Mouse (Mus musculus): Measurements from ENCODE around the gene Epop.

The Epop gene

GRCm38 (mm10) chr11:97628568-97629518 lies 659 bp downstream of the Epop start:
- no peak for DNase-seq (ENCODE audit: low spot score)

- DNase-seq (ENCODE audit: low spot score): no peak
Observed at GRCm38 (mm10) chr11:97628303-97628567, 1.3 kb downstream of the Epop start.

- DNase-seq (ENCODE audit: low spot score): no peak
Observed at GRCm38 (mm10) chr11:97627556-97628302, 1.8 kb downstream of the Epop start.

- no peak for DNase-seq (ENCODE audit: low spot score)
Observed at GRCm38 (mm10) chr11:97626850-97627249, 2.7 kb downstream of the Epop start.

- DNase-seq (ENCODE audit: low spot score): no peak
Observed at GRCm38 (mm10) chr11:97626431-97626830, 3.1 kb downstream of the Epop start.

- no peak for DNase-seq (ENCODE audit: low spot score)
Observed at GRCm38 (mm10) chr11:97625551-97625950, 4.0 kb downstream of the Epop start.

GRCm38 (mm10) chr11:97623166-97623565 lies 6.3 kb downstream of the Epop start:
- no peak for DNase-seq (ENCODE audit: low spot score)

GRCm38 (mm10) chr11:97622440-97622839 lies 7.1 kb downstream of the Epop start:
- peak; percentile 79 for DNase-seq (ENCODE audit: low spot score)

GRCm38 (mm10) chr11:97619391-97619795 lies 10.1 kb downstream of the Epop start:
- DNase-seq (ENCODE audit: low spot score): peak; percentile 88

GRCm38 (mm10) chr11:97618368-97618767 lies 11.1 kb downstream of the Epop start:
- DNase-seq (ENCODE audit: low spot score): no peak

GRCm38 (mm10) chr11:97615276-97615675 lies 14.2 kb downstream of the Epop start:
- DNase-seq (ENCODE audit: low spot score): no peak

GRCm38 (mm10) chr11:97611076-97611475 lies 18.4 kb downstream of the Epop start:
- DNase-seq (ENCODE audit: low spot score): peak; percentile 61

GRCm38 (mm10) chr11:97609743-97610142 lies 19.8 kb downstream of the Epop start:
- DNase-seq (ENCODE audit: low spot score): peak; percentile 56

- DNase-seq (ENCODE audit: low spot score): peak; percentile 48
Observed at GRCm38 (mm10) chr11:97608933-97609332, 20.6 kb downstream of the Epop start.

- no peak for DNase-seq (ENCODE audit: low spot score)
Observed at GRCm38 (mm10) chr11:97607056-97607725, 22.3 kb downstream of the Epop start.

GRCm38 (mm10) chr11:97603891-97604290 lies 25.6 kb downstream of the Epop start:
- no peak for DNase-seq (ENCODE audit: low spot score)

GRCm38 (mm10) chr11:97602223-97602622 lies 27.3 kb downstream of the Epop start:
- no peak for DNase-seq (ENCODE audit: low spot score)

- no peak for DNase-seq (ENCODE audit: low spot score)
Observed at GRCm38 (mm10) chr11:97599104-97599503, 30.4 kb downstream of the Epop start.

- no peak for DNase-seq (ENCODE audit: low spot score)
Observed at GRCm38 (mm10) chr11:97597945-97598691, 31.4 kb downstream of the Epop start.

GRCm38 (mm10) chr11:97594136-97594535 lies 35.4 kb downstream of the Epop start:
- DNase-seq (ENCODE audit: low spot score): no peak

GRCm38 (mm10) chr11:97591910-97592309 lies 37.6 kb downstream of the Epop start:
- no peak for DNase-seq (ENCODE audit: low spot score)
